Mouse (Mus musculus) CH12.LX (cell line): ENCODE measurements around the gene Colq. TPM values are rescaled to one million over a fixed set of nuclear protein-coding genes. Genes with fewer than 3 reads are reported as not detected.
A peak's percentile ranks its signal among the peaks of the same experiment; 100 is the strongest.

Source experiments
- DNase-seq: peaks from one replicate; pipeline ENCODE4 v3.0.0-alpha.2; 2013; ENCODE audit errors: extremely low read depth
- H3K27ac ChIP-seq: 2 replicates; pipeline ENCODE4 v1.5.1; 2012; ENCODE audit warnings: low read depth, mild to moderate bottlenecking, control low read depth, moderate library complexity; ENCODE audit not compliant: insufficient read depth
- H3K27me3 ChIP-seq: replicated peaks from 2 replicates; pipeline ENCODE3; 2012; ENCODE audit warnings: inconsistent platforms
- H3K36me3 ChIP-seq, 2 experiments: replicated peaks in 1 of 2; 2 replicates each; pipeline versions ENCODE3 to v1.6.1; 2012; ENCODE audit warnings: inconsistent platforms in 1 of 2, low read length in 1 of 2, mild to moderate bottlenecking in 1 of 2, mixed read lengths in 1 of 2, moderate library complexity in 1 of 2; ENCODE audit not compliant: control insufficient read depth in 1 of 2, insufficient read depth in 1 of 2
- H3K4me1 ChIP-seq, 2 experiments: 2 replicates each; pipeline ENCODE4 v1.6.1; 2012; ENCODE audit warnings: inconsistent platforms in 1 of 2, moderate library complexity in 1 of 2; ENCODE audit not compliant: insufficient read depth in 2 of 2, control insufficient read depth in 1 of 2
- H3K4me2 ChIP-seq: 2 replicates; pipeline ENCODE4 v1.6.1; 2012; ENCODE audit warnings: low read depth, mild to moderate bottlenecking, control low read depth; ENCODE audit not compliant: poor library complexity, insufficient read depth, severe bottlenecking
- H3K4me3 ChIP-seq, 3 experiments: fragments of 150-350 bp in 1 of 3; sonication (generic) in 1 of 3; replicated peaks in 1 of 3; 2 replicates each; pipeline versions ENCODE3 to v1.5.1; 2011 to 2012; ENCODE audit warnings: low read depth in 2 of 3, low read length in 2 of 3, mild to moderate bottlenecking in 2 of 3, moderate library complexity in 2 of 3, control low read depth in 1 of 3, improper control_type of control experiment in 1 of 3, inconsistent platforms in 1 of 3, mixed read lengths in 1 of 3; ENCODE audit not compliant: poor library complexity in 1 of 3
- H3K79me2 ChIP-seq: replicated peaks from 2 replicates; pipeline ENCODE4 v1.6.1; 2012; ENCODE audit warnings: mild to moderate bottlenecking, moderate library complexity; ENCODE audit not compliant: control insufficient read depth, poor library complexity, insufficient read depth, severe bottlenecking; ENCODE audit errors: extremely low read depth
- H3K9ac ChIP-seq: 2 replicates; pipeline ENCODE4 v1.6.1; 2012; ENCODE audit warnings: low read depth, mild to moderate bottlenecking, control low read depth, moderate library complexity; ENCODE audit not compliant: insufficient read depth
- H3K9me3 ChIP-seq: replicated peaks from 2 replicates; pipeline ENCODE3; 2012; ENCODE audit warnings: low read length, inconsistent platforms, mixed read lengths
- CHD1 ChIP-seq: IDR thresholded peaks from 2 replicates; pipeline ENCODE4 v1.6.1; 2012; ENCODE audit warnings: low read depth, low read length, improper control_type of control experiment, inconsistent platforms
- CTCF ChIP-seq, 2 experiments: IDR thresholded peaks in 1 of 2; conservative IDR thresholded peaks in 1 of 2; 2 replicates each; pipeline ENCODE4 v1.5.1; 2011 to 2012; ENCODE audit warnings: low read depth in 2 of 2, low read length in 2 of 2, improper control_type of control experiment in 1 of 2, inconsistent platforms in 1 of 2, mild to moderate bottlenecking in 1 of 2, moderate library complexity in 1 of 2
- E2F4 ChIP-seq: IDR thresholded peaks from 2 replicates; pipeline ENCODE4 v1.6.1; 2011; ENCODE audit warnings: low read depth, low read length, improper control_type of control experiment; ENCODE audit not compliant: insufficient replicate concordance
- EP300 ChIP-seq: IDR thresholded peaks from 2 replicates; pipeline ENCODE4 v1.6.1; 2011; ENCODE audit warnings: low read length, improper control_type of control experiment
- GABPA ChIP-seq: IDR thresholded peaks from 2 replicates; pipeline ENCODE4 v1.6.1; 2012; ENCODE audit warnings: low read depth, low read length, improper control_type of control experiment, inconsistent platforms; ENCODE audit not compliant: insufficient replicate concordance
- IRF4 ChIP-seq: IDR thresholded peaks from 2 replicates; pipeline ENCODE4 v1.6.1; 2014; ENCODE audit warnings: low read depth, mild to moderate bottlenecking, inconsistent platforms, low read length, improper control_type of control experiment
- JUN ChIP-seq: IDR thresholded peaks from 2 replicates; pipeline ENCODE4 v1.6.1; 2011; ENCODE audit warnings: low read depth, mild to moderate bottlenecking, low read length, improper control_type of control experiment, moderate library complexity; ENCODE audit not compliant: insufficient read depth
- JUND ChIP-seq: conservative IDR thresholded peaks from 2 replicates; pipeline ENCODE4 v1.6.1; 2011; ENCODE audit warnings: low read depth, low read length, improper control_type of control experiment
- MAZ ChIP-seq: IDR thresholded peaks from 2 replicates; pipeline ENCODE4 v1.6.1; 2012; ENCODE audit warnings: low read depth, mild to moderate bottlenecking, inconsistent platforms, low read length, improper control_type of control experiment, moderate library complexity
- MXI1 ChIP-seq: IDR thresholded peaks from 2 replicates; pipeline ENCODE4 v1.6.1; 2011; ENCODE audit warnings: mild to moderate bottlenecking, low read depth, low read length, improper control_type of control experiment
- MYC ChIP-seq: IDR thresholded peaks from 2 replicates; pipeline ENCODE4 v1.6.1; 2011; ENCODE audit warnings: low read depth, mild to moderate bottlenecking, improper control_type of control experiment, low read length
- NELFE ChIP-seq: IDR thresholded peaks from 2 replicates; pipeline ENCODE4 v1.6.1; 2011; ENCODE audit warnings: low read depth, low read length, improper control_type of control experiment
- NRF1 ChIP-seq: IDR thresholded peaks from 2 replicates; pipeline ENCODE4 v1.6.1; 2014; ENCODE audit warnings: low read depth, mild to moderate bottlenecking, inconsistent platforms, low read length, improper control_type of control experiment, moderate library complexity
- PAX5 ChIP-seq: IDR thresholded peaks from 2 replicates; pipeline ENCODE4 v1.6.1; 2012; ENCODE audit warnings: low read length, inconsistent platforms, mixed read lengths
- POLR2A ChIP-seq: IDR thresholded peaks from 2 replicates; pipeline ENCODE4 v1.6.1; 2011; ENCODE audit warnings: low read depth, mild to moderate bottlenecking, improper control_type of control experiment, low read length
- POLR2AphosphoS2 ChIP-seq: IDR thresholded peaks from 2 replicates; pipeline ENCODE4 v1.6.1; 2011; ENCODE audit warnings: low read depth, low read length, improper control_type of control experiment
- RAD21 ChIP-seq: IDR thresholded peaks from 2 replicates; pipeline ENCODE4 v1.6.1; 2011; ENCODE audit warnings: low read depth, mild to moderate bottlenecking, low read length, improper control_type of control experiment, moderate library complexity
- SMC3 ChIP-seq: IDR thresholded peaks from 2 replicates; pipeline ENCODE4 v1.6.1; 2011; ENCODE audit warnings: low read depth, low read length, improper control_type of control experiment
- UBTF ChIP-seq: IDR thresholded peaks from 2 replicates; pipeline ENCODE4 v1.6.1; 2012; ENCODE audit warnings: low read depth, mild to moderate bottlenecking, inconsistent platforms, low read length, improper control_type of control experiment, moderate library complexity
- USF2 ChIP-seq: conservative IDR thresholded peaks from 2 replicates; pipeline ENCODE4 v1.6.1; 2011; ENCODE audit warnings: low read depth, low read length, improper control_type of control experiment
- ZC3H11A ChIP-seq: IDR thresholded peaks from 2 replicates; pipeline ENCODE4 v1.6.1; 2012; ENCODE audit warnings: low read depth, mild to moderate bottlenecking, inconsistent platforms, low read length, improper control_type of control experiment
- ZKSCAN1 ChIP-seq: IDR thresholded peaks from 2 replicates; pipeline ENCODE4 v1.6.1; 2012; ENCODE audit warnings: low read depth, inconsistent platforms, low read length, improper control_type of control experiment, borderline replicate concordance
- ZMIZ1 ChIP-seq: IDR thresholded peaks from 2 replicates; pipeline ENCODE4 v1.6.1; 2012; ENCODE audit warnings: low read depth, mild to moderate bottlenecking, inconsistent platforms, low read length, improper control_type of control experiment
- ZNF384 ChIP-seq: IDR thresholded peaks from 2 replicates; pipeline ENCODE4 v1.6.1; 2012; ENCODE audit warnings: low read depth, low read length, improper control_type of control experiment, inconsistent platforms
- dilution Hi-C: fragments of 300-500 bp; cut with MboI; formaldehyde crosslinking; loops from 2 replicates; pipeline ENCODE4 v1.14.3; 2020; ENCODE audit warnings: low sequenced_read_pairs; ENCODE audit not compliant: extremely low pct_unique_long_range_greater_than_20kb, extremely low pct_ligation_motif_present
- in situ Hi-C: fragments of 300-500 bp; cut with MboI; formaldehyde crosslinking; loops from 3 replicates; pipeline ENCODE4 v1.14.3; 2019; ENCODE audit warnings: low sequenced_read_pairs, low pct_ligation_motif_present, low pct_unique_long_range_greater_than_20kb, mixed read lengths
- polyA plus RNA-seq: library from polyadenylated mRNA; unstranded; fragments of >175 nt; gene quantifications from 2 replicates; pipeline ENCODE4 v1.2.1, GENCODE M21; 2012; ENCODE audit warnings: low read depth; ENCODE audit not compliant: insufficient read length
- total RNA-seq, 2 experiments: library from RNA; depleted of rRNA; stranded (reverse); fragments of 300-350 nt in 1 of 2; fragments of >200 nt in 1 of 2; gene quantifications; 2 replicates each; pipeline ENCODE4 v1.2.3; 2012 to 2014

Colq gene
- total and polyA plus RNA-seq, 3 experiments: 1.7 to 4.6 (median 4.2) TPM

- H3K9me3 ChIP-seq: no peaks in the 10 kb centered on the region
- H3K27ac ChIP-seq: no peak overlapping the region
- H3K36me3 ChIP-seq: no peaks in the 10 kb centered on the region
- TF ChIP-seq MYC (no peak), ZKSCAN1 (no peak)
- H3K27me3 ChIP-seq: no peaks in the 10 kb centered on the region
- no peak overlapping the region for H3K4me2 ChIP-seq
- H3K4me1 ChIP-seq: peaks cover 9 to 29% of the 10 kb centered on the region in 2 experiments; a peak in 3 of 4 replicates
- H3K4me3 ChIP-seq: no peak overlapping the region
- no peak overlapping the region for H3K9ac ChIP-seq
- dilution Hi-C loops: no loop called here
- in situ Hi-C loops: no loop called here
- no peak for DNase-seq
- no peaks in the 10 kb centered on the region for H3K79me2 ChIP-seq
Observed at GRCm38 (mm10) chr14:31565478-31566212, 25.5 kb downstream of the Colq start.

GRCm38 (mm10) chr14:31564452-31565179 lies 26.5 kb downstream of the Colq start:
- no peak for DNase-seq
- in situ Hi-C loops: no loop called here

GRCm38 (mm10) chr14:31560886-31561285 lies 30.3 kb downstream of the Colq start:
- Histone ChIP-seq H3K4me3 (no peak overlapping the region), H3K4me1 (peaks cover 10 to 20% of the 10 kb centered on the region in 2 experiments), H3K27ac (no peak overlapping the region), H3K9me3 (no peaks in the 10 kb centered on the region), H3K36me3 (no peaks in the 10 kb centered on the region), H3K27me3 (no peaks in the 10 kb centered on the region)
- TF ChIP-seq MAZ (no peak), POLR2AphosphoS2 (no peak), JUN (no peak), UBTF (no peak), CHD1 (no peak), IRF4 (no peak), ZMIZ1 (no peak), MXI1 (no peak), EP300 (no peak), PAX5 (no peak)
- TF ChIP-seq, all 38 proteins: peak for 0
- no peak for DNase-seq
- Histone ChIP-seq H3K4me2 (no peak overlapping the region), H3K79me2 (no peaks in the 10 kb centered on the region), H3K9ac (no peak overlapping the region)
- dilution Hi-C loops: no loop called here
- in situ Hi-C loops: no loop called here

More at GRCm38 (mm10) chr14:31564452-31565179, 26.5 kb downstream of the Colq start:
- dilution Hi-C loops: no loop called here
- Histone ChIP-seq H3K79me2 (no peaks in the 10 kb centered on the region), H3K4me2 (no peak overlapping the region), H3K36me3 (no peaks in the 10 kb centered on the region), H3K9me3 (no peaks in the 10 kb centered on the region), H3K4me3 (no peak overlapping the region)
- TF ChIP-seq POLR2A (no peak), MYC (no peak), ZNF384 (no peak), ZC3H11A (no peak), NRF1 (no peak), SMC3 (peak; percentile 44), CTCF (conservative IDR thresholded peaks at IDR 0.05 in 1 of 2, IDR thresholded peaks at IDR 0.05 in 1 of 2; ENCODE audit: low read depth in 2 of 2, low read length in 2 of 2) (peak in 1 of 2 experiments; percentile 43; a peak in 2 of 4 replicates), JUND (no peak), RAD21 (peak; percentile 26), NELFE (no peak), USF2 (no peak), E2F4 (no peak), UBTF (no peak), GABPA (no peak)
- TF ChIP-seq, all 38 proteins: peak for 3
- H3K27ac ChIP-seq: no peak overlapping the region
- H3K9ac ChIP-seq: no peak overlapping the region
- H3K27me3 ChIP-seq: no peaks in the 10 kb centered on the region
- peaks cover 3 to 19% of the 10 kb centered on the region in 2 experiments; a peak in 3 of 4 replicates for H3K4me1 ChIP-seq
